Mouse (Mus musculus): ENCODE measurements around the gene Naxd. TPM values are rescaled to one million over a fixed set of nuclear protein-coding genes. Genes with fewer than 3 reads are reported as not detected.

Naxd gene
- total and polyA plus RNA-seq, 3 experiments: 39.7 to 57.1 (median 50.1) TPM

DNA sequence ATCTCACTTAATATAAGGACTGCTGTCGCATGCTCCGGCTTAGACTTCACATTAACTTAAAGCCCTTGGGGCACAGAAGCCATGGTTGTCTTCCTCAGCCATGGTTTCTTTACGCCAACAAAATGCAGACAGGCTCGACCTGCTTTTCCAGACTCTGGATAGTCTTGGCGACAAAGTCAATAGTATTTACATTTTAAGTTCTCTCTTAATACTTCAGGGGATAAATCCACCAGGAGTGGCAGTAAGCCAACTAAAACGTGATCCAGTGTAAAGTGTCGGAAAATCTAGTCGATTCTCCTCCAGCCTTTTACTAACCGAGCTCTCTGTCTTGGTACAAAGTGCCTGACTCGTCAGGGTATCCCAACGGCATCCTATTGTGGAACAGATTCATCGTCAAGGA lies 975 bp downstream of the Naxd start:
- H3K79me2 ChIP-seq (replicated peaks; ENCODE audit: control insufficient read depth, extremely low read depth, insufficient read depth, poor library complexity, severe bottlenecking): peaks cover 30% of the 10 kb centered on the region
- DNase-seq (ENCODE audit: extremely low read depth): no peak
- no peaks in the 10 kb centered on the region for H3K9me3 ChIP-seq (replicated peaks; ENCODE audit: low read length)
- peak overlapping the region; percentile 14 to 97 (median 84) for H3K4me3 ChIP-seq (replicated peaks in 1 of 3; ENCODE audit: low read depth in 2 of 3, low read length in 2 of 3, poor library complexity in 1 of 3)
- H3K4me2 ChIP-seq (ENCODE audit: insufficient read depth, low read depth, poor library complexity, severe bottlenecking): peak overlapping the region; percentile 54
- dilution Hi-C loops (cut with MboI; ENCODE audit: extremely low pct_ligation_motif_present, extremely low pct_unique_long_range_greater_than_20kb, low sequenced_read_pairs) (no loop called here), in situ Hi-C loops (cut with MboI; ENCODE audit: low pct_ligation_motif_present, low pct_unique_long_range_greater_than_20kb, low sequenced_read_pairs) (no loop called here)
- peak overlapping the region; percentile 83 for H3K9ac ChIP-seq (ENCODE audit: insufficient read depth, low read depth)
- H3K4me1 ChIP-seq (ENCODE audit: control insufficient read depth in 1 of 2, insufficient read depth in 2 of 2): peaks cover 5 to 31% of the 10 kb centered on the region in 2 experiments
- TF ChIP-seq HCFC1 (IDR thresholded peaks at IDR 0.05; ENCODE audit: low read depth, low read length) (no peak), MAFK (IDR thresholded peaks at IDR 0.05; ENCODE audit: insufficient replicate concordance, low read length) (no peak), ZKSCAN1 (IDR thresholded peaks at IDR 0.05; ENCODE audit: borderline replicate concordance, low read depth, low read length) (no peak), MAX (IDR thresholded peaks at IDR 0.05; ENCODE audit: low read length) (no peak), USF1 (IDR thresholded peaks at IDR 0.05; ENCODE audit: low read depth, low read length) (no peak), PAX5 (IDR thresholded peaks at IDR 0.05; ENCODE audit: low read length) (no peak), UBTF (IDR thresholded peaks at IDR 0.05; ENCODE audit: low read depth, low read length) (no peak), RAD21 (IDR thresholded peaks at IDR 0.05; ENCODE audit: low read depth, low read length) (no peak), CHD1 (IDR thresholded peaks at IDR 0.05; ENCODE audit: low read depth, low read length) (no peak), GABPA (IDR thresholded peaks at IDR 0.05; ENCODE audit: insufficient replicate concordance, low read depth, low read length) (no peak), ZNF384 (IDR thresholded peaks at IDR 0.05; ENCODE audit: low read depth, low read length) (no peak), ETS1 (conservative IDR thresholded peaks at IDR 0.05; ENCODE audit: low read depth, low read length) (no peak), NRF1 (IDR thresholded peaks at IDR 0.05; ENCODE audit: low read depth, low read length) (no peak), POLR2A (IDR thresholded peaks at IDR 0.05; ENCODE audit: low read depth, low read length) (no peak)
- peaks cover 15 to 36% of the 10 kb centered on the region in 2 experiments for H3K36me3 ChIP-seq (replicated peaks in 1 of 2; ENCODE audit: control insufficient read depth in 1 of 2, insufficient read depth in 1 of 2, low read length in 1 of 2)
- no peak overlapping the region for H3K27ac ChIP-seq (ENCODE audit: insufficient read depth, low read depth)
- no peaks in the 10 kb centered on the region for H3K27me3 ChIP-seq (replicated peaks)

DNA sequence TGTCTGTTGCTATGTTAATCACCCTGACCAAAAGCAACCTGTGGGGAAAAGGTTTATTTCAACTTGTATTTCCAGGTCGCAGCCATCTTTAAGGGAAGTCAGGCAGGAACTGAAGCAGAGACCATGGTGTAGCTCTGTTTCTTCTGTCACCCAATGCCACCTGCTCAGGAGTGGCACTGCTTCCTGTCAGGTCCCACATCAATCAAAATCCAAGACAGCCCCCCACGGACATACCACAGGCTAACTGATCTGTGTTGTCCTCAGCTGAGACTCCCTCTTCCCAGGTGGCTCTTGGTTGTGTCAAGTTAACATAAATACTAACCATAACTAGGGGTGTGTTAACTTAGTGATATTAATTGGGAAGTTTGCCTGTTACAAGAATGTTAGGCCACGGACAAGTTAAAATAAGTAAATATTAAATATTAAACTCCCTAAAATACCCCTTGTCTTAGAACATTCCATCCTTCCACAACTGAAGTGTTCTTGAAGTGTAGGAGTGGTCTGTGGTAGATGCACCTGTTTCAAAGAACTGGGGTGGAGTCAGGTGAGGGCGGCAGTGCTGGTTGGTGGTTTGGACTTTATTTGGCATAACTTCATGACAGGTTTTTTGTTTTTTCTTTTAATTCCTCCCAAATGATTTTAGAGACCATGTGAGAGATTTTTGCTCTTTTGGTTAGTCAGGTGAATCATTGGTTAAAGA lies 1.6 kb downstream of the Naxd start:
- H3K36me3 ChIP-seq (replicated peaks in 1 of 2; ENCODE audit: control insufficient read depth in 1 of 2, insufficient read depth in 1 of 2, low read length in 1 of 2): peaks cover 18 to 43% of the 10 kb centered on the region in 2 experiments
- H3K4me1 ChIP-seq (ENCODE audit: control insufficient read depth in 1 of 2, insufficient read depth in 2 of 2): peaks cover 5 to 37% of the 10 kb centered on the region in 2 experiments
- dilution Hi-C loops (cut with MboI; ENCODE audit: extremely low pct_ligation_motif_present, extremely low pct_unique_long_range_greater_than_20kb, low sequenced_read_pairs) (no loop called here), in situ Hi-C loops (cut with MboI; ENCODE audit: low pct_ligation_motif_present, low pct_unique_long_range_greater_than_20kb, low sequenced_read_pairs) (no loop called here)
- DNase-seq (ENCODE audit: extremely low read depth): no peak
- no peak overlapping the region for H3K27ac ChIP-seq (ENCODE audit: insufficient read depth, low read depth)
- H3K27me3 ChIP-seq (replicated peaks): no peaks in the 10 kb centered on the region
- peak overlapping the region in 2 of 3 experiments; percentile 84 to 97 for H3K4me3 ChIP-seq (replicated peaks in 1 of 3; ENCODE audit: low read depth in 2 of 3, low read length in 2 of 3, poor library complexity in 1 of 3)
- H3K9ac ChIP-seq (ENCODE audit: insufficient read depth, low read depth): peak overlapping the region; percentile 83; the same call in 1 of the 2 replicates
- H3K79me2 ChIP-seq (replicated peaks; ENCODE audit: control insufficient read depth, extremely low read depth, insufficient read depth, poor library complexity, severe bottlenecking): peaks cover 30% of the 10 kb centered on the region
- peak overlapping the region; percentile 54; the same call in 1 of the 2 replicates for H3K4me2 ChIP-seq (ENCODE audit: insufficient read depth, low read depth, poor library complexity, severe bottlenecking)
- TF ChIP-seq POLR2A (IDR thresholded peaks at IDR 0.05; ENCODE audit: low read depth, low read length) (no peak), MXI1 (IDR thresholded peaks at IDR 0.05; ENCODE audit: low read depth, low read length) (no peak), ZKSCAN1 (IDR thresholded peaks at IDR 0.05; ENCODE audit: borderline replicate concordance, low read depth, low read length) (no peak), MYC (IDR thresholded peaks at IDR 0.05; ENCODE audit: low read depth, low read length) (no peak), NELFE (IDR thresholded peaks at IDR 0.05; ENCODE audit: low read depth, low read length) (no peak), ZNF384 (IDR thresholded peaks at IDR 0.05; ENCODE audit: low read depth, low read length) (no peak), SMC3 (IDR thresholded peaks at IDR 0.05; ENCODE audit: low read depth, low read length) (no peak), PAX5 (IDR thresholded peaks at IDR 0.05; ENCODE audit: low read length) (no peak)
- no peaks in the 10 kb centered on the region for H3K9me3 ChIP-seq (replicated peaks; ENCODE audit: low read length)
